Mouse (Mus musculus): Measurements from ENCODE around the gene E030025P04Rik.

The E030025P04Rik gene

DNA sequence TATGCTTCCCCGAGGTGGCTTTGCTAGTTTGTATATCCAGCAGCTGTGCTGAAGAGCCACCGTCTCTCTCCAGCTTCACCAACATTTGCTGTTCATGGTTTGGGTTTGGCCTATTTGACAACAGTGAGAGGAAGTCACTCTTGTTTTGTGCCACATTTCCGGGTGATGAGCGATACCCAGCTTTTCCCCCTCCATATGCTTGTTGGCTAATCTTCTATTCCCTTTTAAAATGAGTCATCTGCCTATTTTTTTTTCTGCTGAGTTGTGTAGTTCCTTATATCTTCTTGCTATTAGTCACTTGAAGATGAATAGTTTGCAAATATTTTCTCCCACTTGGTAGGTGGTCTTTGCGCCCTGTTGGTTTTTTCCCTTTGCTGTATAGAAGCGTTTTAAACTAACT is 43.9 kb downstream of the E030025P04Rik start:
- DNase-seq (ENCODE audit: low read depth): no peak

DNA sequence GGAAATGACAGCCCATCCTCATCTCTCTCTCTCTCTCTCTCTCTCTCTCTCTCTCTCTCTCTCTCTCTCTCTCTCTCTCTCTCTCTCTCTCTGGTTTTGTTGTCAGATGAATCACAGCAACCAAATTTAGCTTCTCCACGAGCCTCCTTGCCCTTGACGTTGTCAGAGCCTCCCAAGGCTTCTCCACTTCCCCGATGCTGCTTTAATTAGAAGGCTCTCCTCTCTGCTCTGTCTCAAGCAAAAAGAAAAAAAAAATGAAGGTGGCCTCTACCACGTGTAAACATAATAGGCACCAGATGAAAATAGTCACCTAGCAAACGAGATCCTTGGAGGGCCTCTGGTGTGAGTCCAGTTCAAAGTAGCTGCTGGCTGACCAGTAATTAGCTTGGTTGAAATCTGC is 52.3 kb downstream of the E030025P04Rik start:
- DNase-seq (ENCODE audit: low read depth): no peak

Data from c-Kit-positive CD71-negative TER-119-negative erythroid progenitor cells, embryonic 14.5 days (primary cell).